8 mouse cellular contexts compared by ENCODE assay signal in genomic region chr12:101958556-101958955, GRCm38 (mm10). TPM values are rescaled to one million over a fixed set of nuclear protein-coding genes. Genes with fewer than 3 reads are reported as not detected.
A peak's percentile ranks its signal among the peaks of the same experiment; 100 is the strongest.
DNase-seq lines count a peak whose midpoint lies in the region; ATAC-seq and TF ChIP-seq lines count a peak whose summit lies in the region.

No protein-coding gene starts in this region.

- peak overlapping the region; percentile 12; the same call in 1 of the 2 replicates for H3K27ac ChIP-seq in lung, postnatal 0 days (ENCODE audit: low read length)
- no peak overlapping the region for H3K27ac ChIP-seq in forebrain, embryonic 13.5 days
- H3K27ac ChIP-seq in limb, embryonic 15.5 days: no peak overlapping the region; the same call in 1 of the 2 replicates

- peak overlapping the region; percentile 48 for H3K4me2 ChIP-seq in lung, postnatal 0 days (replicated peaks; ENCODE audit: low read depth, low read length)
- peak overlapping the region; percentile 70 for H3K4me2 ChIP-seq in forebrain, embryonic 13.5 days
- H3K4me2 ChIP-seq in limb, embryonic 15.5 days: peak overlapping the region; percentile 40

- no peak for ATAC-seq in lung, postnatal 0 days
- ATAC-seq in forebrain, embryonic 13.5 days: peak; percentile 1; the same call in 1 of the 2 replicates
- no peak for ATAC-seq in limb, embryonic 15.5 days (ENCODE audit: insufficient number of reproducible peaks, low FRiP score, low TSS enrichment, low read depth)

- TF ChIP-seq EP300 in lung, postnatal 0 days (IDR thresholded peaks at IDR 0.05): no peak

- no peak for DNase-seq in lung, postnatal 0 days (ENCODE audit: low spot score)
- no peak for DNase-seq in lung, postnatal 14 days
- DNase-seq in splenic B cell, adult 2 months (ENCODE audit: low read depth, low spot score): peak; percentile 56
- no peak for DNase-seq in MN1 (ENCODE audit: low spot score)
- no peak for DNase-seq in thymus, postnatal 14 days
- DNase-seq in left cerebral cortex, postnatal 25 days (ENCODE audit: low spot score in 2 of 2): no peak

- no peaks in the 10 kb centered on the region for H3K36me3 ChIP-seq in lung, postnatal 0 days (ENCODE audit: insufficient read depth, low read length)
- no peaks in the 10 kb centered on the region for H3K36me3 ChIP-seq in forebrain, embryonic 13.5 days (ENCODE audit: poor library complexity, severe bottlenecking)
- no peaks in the 10 kb centered on the region for H3K36me3 ChIP-seq in limb, embryonic 15.5 days
- H3K36me3 ChIP-seq in splenic B cell, adult 2 months (ENCODE audit: control insufficient read depth, insufficient read depth, low read length, poor library complexity, severe bottlenecking): no peaks in the 10 kb centered on the region

- H3K4me1 ChIP-seq in lung, postnatal 0 days (ENCODE audit: insufficient read depth, low read depth, low read length): peaks cover 9% of the 10 kb centered on the region; the same call in 1 of the 2 replicates
- H3K4me1 ChIP-seq in forebrain, embryonic 13.5 days: peaks cover 10% of the 10 kb centered on the region
- H3K4me1 ChIP-seq in limb, embryonic 15.5 days: peaks cover 10% of the 10 kb centered on the region; the same call in 1 of the 2 replicates

- H3K27me3 ChIP-seq in lung, postnatal 0 days (replicated peaks; ENCODE audit: insufficient read depth, low read length): no peaks in the 10 kb centered on the region
- no peaks in the 10 kb centered on the region for H3K27me3 ChIP-seq in forebrain, embryonic 13.5 days
- no peaks in the 10 kb centered on the region for H3K27me3 ChIP-seq in limb, embryonic 15.5 days
- H3K27me3 ChIP-seq in splenic B cell, adult 2 months (ENCODE audit: control insufficient read depth, insufficient read depth, low read length, poor library complexity, severe bottlenecking): no peaks in the 10 kb centered on the region

- TF ChIP-seq CTCF in lung, postnatal 0 days (IDR thresholded peaks at IDR 0.05): no peak

- no peaks in the 10 kb centered on the region for H3K9me3 ChIP-seq in lung, postnatal 0 days (ENCODE audit: low read length)
- H3K9me3 ChIP-seq in forebrain, embryonic 13.5 days (replicated peaks): no peaks in the 10 kb centered on the region
- H3K9me3 ChIP-seq in limb, embryonic 15.5 days: no peaks in the 10 kb centered on the region

- intact Hi-C loops in left cerebral cortex, postnatal 25 days (cut with DNase I): loop anchor here (2.0 kb wide), 1 partner anchor 46 kb away; the partner anchor contains the start of gene Trip11

- H3K9ac ChIP-seq in lung, postnatal 0 days (replicated peaks; ENCODE audit: low read depth): 0 out of 2 replicates have a peak overlapping the region, but pooled peaks have one; percentile 8
- no peak overlapping the region for H3K9ac ChIP-seq in forebrain, embryonic 13.5 days
- H3K9ac ChIP-seq in limb, embryonic 15.5 days: no peak overlapping the region

- WGBS in lung, postnatal 0 days: 32% methylated on average over 9 of the region's 9 CpGs
- WGBS in forebrain, embryonic 13.5 days: 61% methylated on average over 9 of the region's 9 CpGs
- 60% methylated on average over 9 of the region's 9 CpGs for WGBS in limb, embryonic 15.5 days

- H3K4me3 ChIP-seq in lung, postnatal 0 days (ENCODE audit: low read depth, low read length): peak overlapping the region; percentile 14; the same call in 1 of the 2 replicates
- H3K4me3 ChIP-seq in forebrain, embryonic 13.5 days: peak overlapping the region; percentile 84
- H3K4me3 ChIP-seq in limb, embryonic 15.5 days: peak overlapping the region; percentile 91

RNA-seq across cellular contexts. Expression of gene Atxn3, which starts 0.5 kb away (rescaled TPM):
- 14.1 and 15.3 TPM in 2 replicates for polyA plus RNA-seq in lung, postnatal 0 days (2015; fragmentation: Nextera tagmentation; extraction: Ambion mirVana)
- polyA plus RNA-seq in forebrain, embryonic 13.5 days (2015; fragmentation: Nextera tagmentation; extraction: Ambion mirVana): 13.9 and 14.8 TPM in 2 replicates
- polyA plus RNA-seq in limb, embryonic 15.5 days (2015; fragmentation: Nextera tagmentation; extraction: Ambion mirVana): 12.7 and 16.0 TPM in 2 replicates
- 10 to 100 TPM; 20.8 TPM for total RNA-seq in left cerebral cortex, postnatal 25 days (2021)

RNA-seq across cellular contexts. Expression of gene Cpsf2, which starts 17.2 kb away (rescaled TPM):
- 13.1 and 13.6 TPM in 2 replicates for polyA plus RNA-seq in lung, postnatal 0 days (2015; fragmentation: Nextera tagmentation; extraction: Ambion mirVana)
- 35.9 and 37.9 TPM in 2 replicates for polyA plus RNA-seq in forebrain, embryonic 13.5 days (2015; fragmentation: Nextera tagmentation; extraction: Ambion mirVana)
- polyA plus RNA-seq in limb, embryonic 15.5 days (2015; fragmentation: Nextera tagmentation; extraction: Ambion mirVana): 23.2 and 24.2 TPM in 2 replicates
- total RNA-seq in left cerebral cortex, postnatal 25 days (2021): 10 to 100 TPM; 27.7 to 28.1 TPM

RNA-seq across cellular contexts. Expression of gene Trip11, which starts 45.5 kb away (rescaled TPM):
- polyA plus RNA-seq in lung, postnatal 0 days (2015; fragmentation: Nextera tagmentation; extraction: Ambion mirVana): 30.8 and 33.4 TPM in 2 replicates
- polyA plus RNA-seq in forebrain, embryonic 13.5 days (2015; fragmentation: Nextera tagmentation; extraction: Ambion mirVana): 23.6 and 24.0 TPM in 2 replicates
- polyA plus RNA-seq in limb, embryonic 15.5 days (2015; fragmentation: Nextera tagmentation; extraction: Ambion mirVana): 32.5 and 37.7 TPM in 2 replicates
- total RNA-seq in left cerebral cortex, postnatal 25 days (2021): 10 to 100 TPM; 27.4 to 31.1 TPM

Comparison
In these comparisons a context has a peak if more than half of its experiments do, and no peak if none do; other contexts are left out.
1. H3K4me3 ChIP-seq: peak in every context shown above with its lines; median percentile 91 in limb, embryonic 15.5 days; 84 in forebrain, embryonic 13.5 days; 14 in lung, postnatal 0 days.